Mouse (Mus musculus) layer of hippocampus, adult 2 months (tissue): ENCODE measurements around the gene Tex19.2. TPM values are rescaled to one million over a fixed set of nuclear protein-coding genes. Genes with fewer than 3 reads are reported as not detected.

Experiments used
- DNase-seq, 2 experiments: peaks; one replicate each; pipeline ENCODE4 v3.0.0; 2022; ENCODE audit warnings: low spot score in 2 of 2
- H3K27ac ChIP-seq: fragments of 200-600 bp; 2 replicates; pipeline ENCODE4 v1.8.1; 2022
- H3K4me3 ChIP-seq: fragments of 200-600 bp; 2 replicates; pipeline ENCODE4 v1.8.1; 2022; ENCODE audit warnings: mild to moderate bottlenecking
- CTCF ChIP-seq: fragments of 200-600 bp; conservative IDR thresholded peaks from 2 replicates; pipeline ENCODE4 v1.8.1; 2022; ENCODE audit warnings: antibody characterized with exemption, mild to moderate bottlenecking, moderate library complexity
- total RNA-seq, 2 experiments: library from RNA; stranded (reverse); gene quantifications; 2 replicates each; pipeline ENCODE4 v1.2.3; 2021

Tex19.2 gene
- total RNA-seq, 2 experiments from 2014 or later: not detected

- H3K4me3 ChIP-seq: no peak overlapping the region
- no peak for DNase-seq
- no peak for TF ChIP-seq CTCF
Observed at GRCm38 (mm10) chr11:121100692-121101091, 17.8 kb downstream of the Tex19.2 start.

GRCm38 (mm10) chr11:121099762-121100161 is 18.7 kb downstream of the Tex19.2 start:
- H3K27ac ChIP-seq: no peak overlapping the region
- no peak for TF ChIP-seq CTCF
- no peak overlapping the region for H3K4me3 ChIP-seq
- DNase-seq: no peak

More at GRCm38 (mm10) chr11:121100692-121101091, 17.8 kb downstream of the Tex19.2 start:
- H3K27ac ChIP-seq: no peak overlapping the region

- no peak for DNase-seq
- Histone ChIP-seq H3K4me3 (no peak overlapping the region), H3K27ac (no peak overlapping the region)
- no peak for TF ChIP-seq CTCF
Observed at GRCm38 (mm10) chr11:121092606-121093585, 25.6 kb downstream of the Tex19.2 start.

- DNase-seq: no peak
- TF ChIP-seq CTCF: no peak
- Histone ChIP-seq H3K27ac (no peak overlapping the region), H3K4me3 (no peak overlapping the region)
Observed at GRCm38 (mm10) chr11:121090943-121091342, 27.5 kb downstream of the Tex19.2 start.

GRCm38 (mm10) chr11:121089756-121090546 is 28.5 kb downstream of the Tex19.2 start:
- Histone ChIP-seq H3K27ac (no peak overlapping the region), H3K4me3 (no peak overlapping the region)
- DNase-seq: no peak
- no peak for TF ChIP-seq CTCF

GRCm38 (mm10) chr11:121088997-121089396 is 29.5 kb downstream of the Tex19.2 start:
- no peak for TF ChIP-seq CTCF
- DNase-seq: no peak
- Histone ChIP-seq H3K4me3 (no peak overlapping the region), H3K27ac (no peak overlapping the region)

- no peak for DNase-seq
- no peak for TF ChIP-seq CTCF
- H3K27ac ChIP-seq: no peak overlapping the region
- no peak overlapping the region for H3K4me3 ChIP-seq
Observed at GRCm38 (mm10) chr11:121086296-121086695, 32.2 kb downstream of the Tex19.2 start.

- H3K4me3 ChIP-seq: no peak overlapping the region
- TF ChIP-seq CTCF: no peak
- no peak overlapping the region for H3K27ac ChIP-seq
- DNase-seq: no peak
Observed at GRCm38 (mm10) chr11:121085181-121085580, 33.3 kb downstream of the Tex19.2 start.

- DNase-seq: no peak
- H3K4me3 ChIP-seq: no peak overlapping the region
- no peak overlapping the region for H3K27ac ChIP-seq
- TF ChIP-seq CTCF: no peak
Observed at GRCm38 (mm10) chr11:121082857-121083500, 35.5 kb downstream of the Tex19.2 start.

- no peak for TF ChIP-seq CTCF
- no peak for DNase-seq
- Histone ChIP-seq H3K27ac (no peak overlapping the region), H3K4me3 (no peak overlapping the region)
Observed at GRCm38 (mm10) chr11:121082250-121082649, 36.2 kb downstream of the Tex19.2 start.

GRCm38 (mm10) chr11:121081120-121081519 is 37.4 kb downstream of the Tex19.2 start, which contains the start of gene Sectm1a:
Gene Sectm1a, minus strand, starts transcription at chr11:121081220.
- no peak for TF ChIP-seq CTCF

GRCm38 (mm10) chr11:121080330-121080729 is 38.1 kb downstream of the Tex19.2 start:
- Histone ChIP-seq H3K27ac (no peak overlapping the region), H3K4me3 (no peak overlapping the region)
- TF ChIP-seq CTCF: no peak
- DNase-seq: no peak

More at GRCm38 (mm10) chr11:121081120-121081519, 37.4 kb downstream of the Tex19.2 start, which contains the start of gene Sectm1a:
- DNase-seq: no peak
- Histone ChIP-seq H3K4me3 (no peak within 1 kb of the TSS), H3K27ac (no peak within 1 kb of the TSS)
